8 mouse cellular contexts compared by ENCODE assay signal in genomic region chr16:58522677-58523043, GRCm38 (mm10). TPM values are rescaled to one million over a fixed set of nuclear protein-coding genes. Genes with fewer than 3 reads are reported as not detected.
DNase-seq lines count a peak whose midpoint lies in the region; ATAC-seq and TF ChIP-seq lines count a peak whose summit lies in the region.

No protein-coding gene starts in this region.

- no peaks in the 10 kb centered on the region for H3K4me1 ChIP-seq in ES-E14 (ENCODE audit: control insufficient read depth in 2 of 2, insufficient read depth in 2 of 2, low read length in 2 of 2, poor library complexity in 1 of 2)
- peaks cover 4% of the 10 kb centered on the region for H3K4me1 ChIP-seq in small intestine, adult 2 months (ENCODE audit: control insufficient read depth, insufficient read depth, insufficient read length, low read length)

- 1% methylated on average over 16 of the region's 16 CpGs for WGBS in small intestine, adult 2 months

- peak overlapping the region; percentile 73 to 76 for H3K4me3 ChIP-seq in ES-E14 (ENCODE audit: insufficient read depth in 1 of 2, low read depth in 1 of 2, low read length in 2 of 2, poor library complexity in 1 of 2, severe bottlenecking in 1 of 2)
- peak overlapping the region; percentile 72 for H3K4me3 ChIP-seq in small intestine, adult 2 months (ENCODE audit: low read depth, low read length)

- in situ Hi-C loops in ES-E14 (cut with MboI; ENCODE audit: low sequenced_read_pairs in 2 of 2, unreplicated experiment in 2 of 2) = no loop called here

- TF ChIP-seq CTCF in small intestine, adult 2 months (IDR thresholded peaks at IDR 0.05; ENCODE audit: extremely low read depth, insufficient read length, insufficient replicate concordance, low read depth, low read length) = no peak

- H3K9ac ChIP-seq in ES-E14 (ENCODE audit: insufficient read depth, low read depth, low read length, poor library complexity, severe bottlenecking) = peak overlapping the region; percentile 57

- ATAC-seq in erythroid progenitor cell, adult 5-6 weeks (replicated peaks; ENCODE audit: low FRiP score, poor library complexity, severe bottlenecking) = 0 out of 2 replicates have a peak, but pooled peaks have one; percentile 22

- H3K27ac ChIP-seq in ES-E14 (ENCODE audit: insufficient read depth, low read depth, low read length, poor library complexity, severe bottlenecking) = no peak overlapping the region
- H3K27ac ChIP-seq in small intestine, adult 2 months (ENCODE audit: insufficient read depth, low read depth, low read length) = peak overlapping the region; percentile 62

- no peaks in the 10 kb centered on the region; the same call in 1 of the 2 replicates for H3K27me3 ChIP-seq in small intestine, adult 2 months (ENCODE audit: control insufficient read depth, insufficient read depth, low read length)

- TF ChIP-seq POLR2A in small intestine, adult 2 months (IDR thresholded peaks at IDR 0.05; ENCODE audit: low read depth, low read length) = no peak

- H3K9me3 ChIP-seq in ES-E14 (ENCODE audit: control insufficient read depth, insufficient read depth, low read depth, low read length) = no peaks in the 10 kb centered on the region

- peak; percentile 55 for DNase-seq in kidney, adult 18-20 months
- no peak for DNase-seq in kidney, adult 9 months
- DNase-seq in ES-E14 (ENCODE audit: low read depth, low spot score) (peak; percentile 16), liver (peak; percentile 61)
- no peak for DNase-seq in thymus, postnatal 36 days
- no peak for DNase-seq in urinary bladder, adult 18-20 months (ENCODE audit: low spot score in 2 of 2)

- no peaks in the 10 kb centered on the region for H3K36me3 ChIP-seq in ES-E14 (ENCODE audit: control insufficient read depth, insufficient read depth, low read length, poor library complexity, severe bottlenecking)
- H3K36me3 ChIP-seq in small intestine, adult 2 months (ENCODE audit: control insufficient read depth, insufficient read depth, low read length) = 0 out of 2 replicates have a peak, but pooled peaks cover 2% of the 10 kb centered on the region

TF ChIP-seq in ES-E14, 5 proteins besides CTCF, POLR2A, EP300 and RAD21:
- TF ChIP-seq ZC3H11A (IDR thresholded peaks at IDR 0.05; ENCODE audit: borderline replicate concordance, low read depth, low read length) (no peak), ZNF384 (IDR thresholded peaks at IDR 0.05; ENCODE audit: low read depth, low read length) (no peak), HCFC1 (IDR thresholded peaks at IDR 0.05; ENCODE audit: borderline replicate concordance, insufficient read depth, low read length) (no peak), MAFK (IDR thresholded peaks at IDR 0.05; ENCODE audit: insufficient read depth, low read depth, low read length) (no peak), CHD2 (IDR thresholded peaks at IDR 0.05; ENCODE audit: low read depth, low read length) (no peak)

RNA-seq across cellular contexts. Expression of gene St3gal6, which starts 1.4 kb away (rescaled TPM):
- 0.90 and 2.2 TPM in 2 replicates for total RNA-seq in ES-E14 (2012; rRNA removed)
- total RNA-seq in erythroid progenitor cell, adult 5-6 weeks (2015; ENCODE audit: low replicate concordance) = 106 and 111 TPM in 2 replicates
- total RNA-seq in erythroid progenitor cell, adult 5-6 weeks (2017; ENCODE audit: low replicate concordance) = 119 and 127 TPM in 2 replicates
- polyA plus RNA-seq in small intestine, adult 2 months (2012; rRNA removed) = 11.1 and 18.6 TPM in 2 replicates

Comparison
In these comparisons a context has a peak if more than half of its experiments do, and no peak if none do; other contexts are left out.
1. DNase-seq: peak in kidney, adult 18-20 months (single experiment), ES-E14 (single experiment) and liver (single experiment); none in kidney, adult 9 months (single experiment), thymus, postnatal 36 days (0 of 2) and urinary bladder, adult 18-20 months (0 of 2).
2. RNA of gene St3gal6, which starts 1.4 kb away (total RNA-seq): 106 to 127 TPM in erythroid progenitor cell, adult 5-6 weeks; 0.90 to 2.2 TPM in ES-E14; every median in the first group is over 10 times any median in the second.